Mouse (Mus musculus): ENCODE measurements around the gene Kctd20. TPM values are rescaled to one million over a fixed set of nuclear protein-coding genes. Genes with fewer than 3 reads are reported as not detected.

Gene Kctd20
- polyA plus RNA-seq, 1 experiment from 2014 or later, result 83.7 TPM

DNA sequence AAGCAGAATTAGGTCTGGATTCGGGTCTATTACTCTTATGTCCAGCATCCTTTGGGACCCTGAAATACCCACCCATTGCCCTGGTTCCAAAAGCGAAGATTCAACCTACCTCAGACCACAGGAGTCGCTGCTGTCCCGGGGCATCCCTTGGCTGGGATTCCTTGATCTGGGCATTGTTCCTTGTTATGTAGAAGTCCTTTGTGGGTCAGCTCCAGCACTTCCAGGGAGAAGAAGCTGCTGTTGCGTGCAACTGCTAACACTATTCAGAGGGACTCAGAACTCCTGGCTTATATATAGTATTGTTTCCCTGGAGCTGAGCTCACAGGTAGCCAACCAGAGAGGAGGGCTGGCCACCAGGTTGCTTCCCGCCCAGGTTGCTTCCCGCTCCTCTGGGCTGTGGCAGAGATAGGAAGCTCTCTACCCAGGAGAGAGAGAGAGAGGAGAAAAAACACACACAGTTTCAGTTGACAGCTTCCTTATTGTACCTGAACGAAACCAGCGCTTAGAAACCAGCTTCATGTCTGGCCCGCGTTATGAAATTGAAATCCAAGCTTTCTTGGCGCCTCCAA is 36.6 kb upstream of the Kctd20 start, which contains the start of gene 4930539E08Rik:
Gene 4930539E08Rik, minus strand, starts transcription at position 265 of the 569 bp plus-strand sequence.
- Histone ChIP-seq H3K36me3 (ENCODE audit: control insufficient read depth, insufficient read depth, low read length) (no peaks in the 10 kb centered on the region), H3K4me1 (ENCODE audit: control insufficient read depth, insufficient read depth, low read length) (no peaks in the 10 kb centered on the region), H3K27me3 (ENCODE audit: control insufficient read depth, insufficient read depth, low read length) (peaks cover 2% of the 10 kb centered on the region; the same call in 1 of the 2 replicates), H3K9me3 (ENCODE audit: control insufficient read depth, low read length) (no peaks in the 10 kb centered on the region), H3K4me2 (replicated peaks; ENCODE audit: low read depth, low read length) (no peak within 1 kb of the TSS), H3K27ac (ENCODE audit: low read depth, low read length) (no peak within 1 kb of the TSS), H3K4me3 (ENCODE audit: low read length) (no peak within 1 kb of the TSS), H3K9ac (ENCODE audit: low read depth, low read length) (no peak within 1 kb of the TSS)
- whole genome bisulfite sequencing, result 66% methylated on average over 12 of the region's 12 CpGs
- ATAC-seq (ENCODE audit: low FRiP score, low TSS enrichment), result no peak

- 100% methylated on average over 1 of the region's 1 CpGs for WGBS
- Histone ChIP-seq H3K9me3 (ENCODE audit: control insufficient read depth, low read length) (no peaks in the 10 kb centered on the region), H3K4me3 (ENCODE audit: low read length) (no peak overlapping the region), H3K27me3 (ENCODE audit: control insufficient read depth, insufficient read depth, low read length) (no peaks in the 10 kb centered on the region), H3K27ac (ENCODE audit: low read depth, low read length) (no peak overlapping the region), H3K4me2 (replicated peaks; ENCODE audit: low read depth, low read length) (no peak overlapping the region), H3K4me1 (ENCODE audit: control insufficient read depth, insufficient read depth, low read length) (no peaks in the 10 kb centered on the region), H3K36me3 (ENCODE audit: control insufficient read depth, insufficient read depth, low read length) (no peaks in the 10 kb centered on the region), H3K9ac (ENCODE audit: low read depth, low read length) (no peak overlapping the region)
- ATAC-seq (ENCODE audit: low FRiP score, low TSS enrichment), result no peak
Measured at GRCm38 (mm10) chr17:28916520-28916919, 35.2 kb upstream of the Kctd20 start.

DNA sequence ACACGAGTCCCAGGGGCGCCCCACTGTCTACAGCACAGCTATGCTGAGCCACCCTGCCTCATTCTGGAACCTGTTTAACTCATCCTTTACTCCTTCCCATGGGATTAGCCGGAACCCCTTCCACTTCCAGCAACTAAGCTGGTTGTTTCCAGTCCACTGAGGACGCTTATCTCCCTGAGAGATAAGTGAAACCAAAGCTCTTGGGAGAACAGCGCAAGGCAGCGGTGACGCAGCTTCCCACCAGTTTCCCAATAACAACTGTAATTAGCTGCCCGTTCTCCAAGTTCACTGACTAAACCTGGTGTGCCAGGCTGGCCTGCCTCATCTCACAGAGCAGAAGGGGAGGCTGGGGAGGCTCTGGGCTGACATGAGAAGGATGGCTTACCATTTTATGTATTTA is 30.7 kb upstream of the Kctd20 start:
- Histone ChIP-seq H3K4me1 (ENCODE audit: control insufficient read depth, insufficient read depth, low read length) (peaks cover 11% of the 10 kb centered on the region; the same call in 1 of the 2 replicates), H3K27ac (ENCODE audit: low read depth, low read length) (no peak overlapping the region), H3K27me3 (ENCODE audit: control insufficient read depth, insufficient read depth, low read length) (no peaks in the 10 kb centered on the region), H3K4me2 (replicated peaks; ENCODE audit: low read depth, low read length) (no peak overlapping the region), H3K4me3 (ENCODE audit: low read length) (no peak overlapping the region), H3K9me3 (ENCODE audit: control insufficient read depth, low read length) (no peaks in the 10 kb centered on the region), H3K36me3 (ENCODE audit: control insufficient read depth, insufficient read depth, low read length) (no peaks in the 10 kb centered on the region), H3K9ac (ENCODE audit: low read depth, low read length) (no peak overlapping the region)
- no peak for ATAC-seq (ENCODE audit: low FRiP score, low TSS enrichment)
- 81% methylated on average over 8 of the region's 8 CpGs for whole genome bisulfite sequencing

DNA sequence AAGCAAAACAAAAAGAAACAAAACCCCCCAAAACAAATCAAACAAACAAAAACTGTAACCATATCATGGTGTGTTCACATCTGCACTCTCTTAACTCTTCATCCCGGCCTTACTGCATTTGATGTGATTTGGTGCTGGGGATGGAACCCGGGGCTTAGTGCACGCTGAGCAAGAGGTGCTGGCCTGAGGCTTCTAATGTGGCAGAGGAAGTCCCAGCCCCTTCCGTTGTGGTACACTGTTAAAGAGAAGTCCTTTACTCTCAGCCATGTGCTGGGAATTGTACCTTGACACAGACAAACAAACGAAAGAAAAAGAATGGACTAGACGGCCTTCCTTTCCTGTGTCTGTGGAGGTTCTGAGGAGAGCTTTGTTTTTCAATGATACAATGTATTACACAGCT is 29.7 kb upstream of the Kctd20 start:
- no peak overlapping the region for H3K27ac ChIP-seq (ENCODE audit: low read depth, low read length)
- ATAC-seq (ENCODE audit: low FRiP score, low TSS enrichment), result no peak
- H3K36me3 ChIP-seq (ENCODE audit: control insufficient read depth, insufficient read depth, low read length), result no peaks in the 10 kb centered on the region
- no peaks in the 10 kb centered on the region for H3K27me3 ChIP-seq (ENCODE audit: control insufficient read depth, insufficient read depth, low read length)
- H3K9ac ChIP-seq (ENCODE audit: low read depth, low read length), result no peak overlapping the region
- 62% methylated on average over 6 of the region's 6 CpGs for WGBS
- H3K4me3 ChIP-seq (ENCODE audit: low read length), result no peak overlapping the region
- H3K4me2 ChIP-seq (replicated peaks; ENCODE audit: low read depth, low read length), result no peak overlapping the region
- H3K4me1 ChIP-seq (ENCODE audit: control insufficient read depth, insufficient read depth, low read length), result peaks cover 11% of the 10 kb centered on the region; the same call in 1 of the 2 replicates
- H3K9me3 ChIP-seq (ENCODE audit: control insufficient read depth, low read length), result no peaks in the 10 kb centered on the region

DNA sequence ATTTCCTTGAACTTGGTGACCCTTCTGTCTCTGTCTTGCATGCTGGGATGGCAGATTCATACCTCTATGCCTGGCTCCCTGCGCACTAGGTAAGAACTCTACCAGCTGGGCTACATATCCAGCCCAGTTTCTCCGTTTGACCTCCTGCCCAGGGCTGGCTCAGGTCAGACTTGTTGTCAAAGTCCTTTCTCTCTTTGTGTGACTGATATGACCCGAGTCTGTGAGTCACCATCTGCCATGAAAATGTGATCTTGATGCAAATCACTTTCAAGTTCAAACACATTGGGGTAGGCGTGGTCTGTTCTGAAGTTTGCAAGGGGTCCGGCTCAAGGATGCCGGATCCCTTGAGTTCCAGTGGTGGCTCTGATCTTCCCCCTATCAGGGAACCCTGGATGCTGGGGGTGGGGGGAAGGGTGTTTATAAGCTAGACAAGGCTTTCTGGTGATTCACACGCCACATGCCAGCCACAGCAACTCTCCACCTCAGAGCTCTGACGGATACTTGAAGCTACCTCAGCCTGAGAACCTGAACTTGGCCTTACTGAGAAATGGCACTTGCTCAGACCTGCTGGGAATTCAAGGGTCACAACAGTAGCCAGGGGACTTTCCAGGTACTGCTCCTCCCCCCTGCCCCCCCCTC is 26.7 kb upstream of the Kctd20 start:
- ATAC-seq (ENCODE audit: low FRiP score, low TSS enrichment), result no peak
- H3K9me3 ChIP-seq (ENCODE audit: control insufficient read depth, low read length), result no peaks in the 10 kb centered on the region
- H3K4me3 ChIP-seq (ENCODE audit: low read length), result no peak overlapping the region
- no peak overlapping the region for H3K9ac ChIP-seq (ENCODE audit: low read depth, low read length)
- H3K27ac ChIP-seq (ENCODE audit: low read depth, low read length), result no peak overlapping the region
- 84% methylated on average over 8 of the region's 8 CpGs for WGBS
- H3K4me2 ChIP-seq (replicated peaks; ENCODE audit: low read depth, low read length), result no peak overlapping the region
- peaks cover 15% of the 10 kb centered on the region for H3K4me1 ChIP-seq (ENCODE audit: control insufficient read depth, insufficient read depth, low read length)
- H3K27me3 ChIP-seq (ENCODE audit: control insufficient read depth, insufficient read depth, low read length), result no peaks in the 10 kb centered on the region
- no peaks in the 10 kb centered on the region for H3K36me3 ChIP-seq (ENCODE audit: control insufficient read depth, insufficient read depth, low read length)

DNA sequence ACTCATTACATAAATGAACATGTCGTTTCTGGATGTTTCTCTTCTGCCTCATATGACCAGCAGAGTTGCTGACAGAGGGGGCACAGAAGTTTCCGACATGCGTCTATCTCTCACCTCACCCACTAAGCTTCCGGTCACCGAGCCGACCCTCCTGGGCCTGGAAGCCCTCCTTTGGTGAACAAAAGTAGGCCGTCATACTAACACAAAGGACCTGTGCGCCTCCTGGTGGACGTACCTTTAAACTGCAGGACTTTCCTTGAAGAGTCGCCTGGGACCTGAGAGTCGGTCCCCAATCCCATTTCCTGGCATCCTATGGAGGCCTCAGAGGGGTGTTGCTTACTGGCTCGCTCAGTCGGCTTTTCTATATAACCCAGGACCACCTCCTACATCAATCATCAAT is 25.4 kb upstream of the Kctd20 start:
- H3K4me3 ChIP-seq (ENCODE audit: low read length), result no peak overlapping the region
- 17% methylated on average over 13 of the region's 13 CpGs for WGBS
- peaks cover 26% of the 10 kb centered on the region for H3K4me1 ChIP-seq (ENCODE audit: control insufficient read depth, insufficient read depth, low read length)
- H3K4me2 ChIP-seq (replicated peaks; ENCODE audit: low read depth, low read length), result no peak overlapping the region
- H3K27ac ChIP-seq (ENCODE audit: low read depth, low read length), result no peak overlapping the region
- ATAC-seq (ENCODE audit: low FRiP score, low TSS enrichment), result no peak
- no peaks in the 10 kb centered on the region for H3K9me3 ChIP-seq (ENCODE audit: control insufficient read depth, low read length)
- H3K27me3 ChIP-seq (ENCODE audit: control insufficient read depth, insufficient read depth, low read length), result no peaks in the 10 kb centered on the region
- no peak overlapping the region for H3K9ac ChIP-seq (ENCODE audit: low read depth, low read length)
- no peaks in the 10 kb centered on the region for H3K36me3 ChIP-seq (ENCODE audit: control insufficient read depth, insufficient read depth, low read length)

DNA sequence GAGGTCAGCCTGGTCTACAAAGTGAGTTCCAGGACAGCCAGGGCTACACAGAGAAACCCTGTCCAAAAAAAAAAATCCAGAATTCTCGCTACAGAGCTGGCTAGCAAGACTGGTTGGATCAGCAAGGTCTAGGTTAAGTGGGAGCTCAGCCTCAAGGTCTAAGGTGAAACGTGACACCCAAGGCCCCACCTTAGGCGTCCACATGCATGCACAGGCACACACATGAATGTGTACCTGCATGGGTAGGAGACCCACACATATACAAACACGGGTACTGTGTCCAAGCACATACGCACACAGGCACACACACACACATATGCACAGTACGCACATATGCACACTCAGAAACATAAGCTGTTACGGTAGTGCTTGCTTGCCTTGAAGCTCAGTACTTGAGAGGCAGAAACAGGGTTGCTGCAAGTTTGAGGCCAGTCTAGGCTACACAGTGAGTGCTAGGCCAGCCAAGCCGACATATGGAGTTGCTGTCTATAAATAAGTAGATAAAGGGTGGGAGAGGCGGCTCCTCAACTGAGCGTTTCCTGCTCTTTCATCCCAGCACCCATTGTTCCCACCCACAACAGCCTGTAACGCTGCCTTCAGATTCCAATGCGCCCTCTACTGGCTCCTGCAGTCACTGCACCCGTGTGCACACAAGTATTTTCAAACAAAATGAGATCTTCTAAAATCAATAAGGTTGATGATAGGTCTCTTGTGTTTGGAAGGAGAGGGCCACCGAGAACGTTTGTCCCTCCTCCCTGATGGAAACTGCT is 24.7 kb upstream of the Kctd20 start:
- Histone ChIP-seq H3K27me3 (ENCODE audit: control insufficient read depth, insufficient read depth, low read length) (no peaks in the 10 kb centered on the region), H3K9me3 (ENCODE audit: control insufficient read depth, low read length) (no peaks in the 10 kb centered on the region), H3K4me3 (ENCODE audit: low read length) (no peak overlapping the region), H3K4me1 (ENCODE audit: control insufficient read depth, insufficient read depth, low read length) (peaks cover 28% of the 10 kb centered on the region), H3K36me3 (ENCODE audit: control insufficient read depth, insufficient read depth, low read length) (no peaks in the 10 kb centered on the region), H3K27ac (ENCODE audit: low read depth, low read length) (no peak overlapping the region), H3K4me2 (replicated peaks; ENCODE audit: low read depth, low read length) (no peak overlapping the region), H3K9ac (ENCODE audit: low read depth, low read length) (no peak overlapping the region)
- ATAC-seq (ENCODE audit: low FRiP score, low TSS enrichment), result no peak
- 52% methylated on average over 15 of the region's 15 CpGs for WGBS

DNA sequence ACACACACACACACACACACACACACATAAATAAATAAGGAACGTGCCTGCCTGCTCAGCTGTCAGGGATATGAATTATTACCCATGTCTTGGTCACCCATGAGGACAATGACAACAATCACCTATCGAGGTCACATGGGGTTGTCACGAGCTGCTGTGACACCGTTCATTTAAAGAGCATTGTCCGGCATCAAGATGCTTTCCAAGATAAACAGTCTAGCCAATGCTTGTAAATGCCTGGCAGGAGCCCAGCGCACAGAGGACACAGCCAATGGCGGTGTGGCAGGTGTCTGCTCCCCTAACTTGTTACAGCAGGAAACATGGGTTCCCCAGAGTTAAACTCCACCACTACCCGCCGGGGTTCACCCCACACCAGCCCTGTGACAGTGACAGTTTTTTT is 23.7 kb upstream of the Kctd20 start:
- no peak overlapping the region for H3K4me3 ChIP-seq (ENCODE audit: low read length)
- WGBS, result 72% methylated on average over 9 of the region's 9 CpGs
- no peak overlapping the region for H3K27ac ChIP-seq (ENCODE audit: low read depth, low read length)
- no peaks in the 10 kb centered on the region for H3K36me3 ChIP-seq (ENCODE audit: control insufficient read depth, insufficient read depth, low read length)
- H3K27me3 ChIP-seq (ENCODE audit: control insufficient read depth, insufficient read depth, low read length), result no peaks in the 10 kb centered on the region
- peaks cover 24% of the 10 kb centered on the region for H3K4me1 ChIP-seq (ENCODE audit: control insufficient read depth, insufficient read depth, low read length)
- no peak overlapping the region for H3K4me2 ChIP-seq (replicated peaks; ENCODE audit: low read depth, low read length)
- ATAC-seq (ENCODE audit: low FRiP score, low TSS enrichment), result no peak
- no peak overlapping the region for H3K9ac ChIP-seq (ENCODE audit: low read depth, low read length)
- H3K9me3 ChIP-seq (ENCODE audit: control insufficient read depth, low read length), result no peaks in the 10 kb centered on the region

DNA sequence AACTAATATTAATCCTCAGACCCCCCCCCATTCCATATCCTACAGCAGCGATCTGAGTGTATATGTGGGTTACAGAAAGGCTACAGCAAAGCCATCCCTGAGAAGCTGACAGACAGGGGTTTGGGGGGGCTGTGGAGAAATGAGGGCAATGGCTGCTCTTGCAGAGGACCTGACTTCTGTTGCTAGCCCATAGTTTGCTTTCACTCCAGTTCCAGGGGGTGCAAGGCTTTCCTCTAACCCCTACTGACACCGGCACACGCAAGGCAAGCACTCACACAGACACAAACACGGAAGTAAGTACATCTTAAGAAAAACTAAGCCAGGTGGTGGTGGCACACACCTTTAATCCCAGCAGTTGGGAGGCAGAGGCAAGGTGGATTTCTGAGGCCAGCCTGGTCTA is 22.4 kb upstream of the Kctd20 start:
- H3K4me3 ChIP-seq (ENCODE audit: low read length), result no peak overlapping the region
- no peak overlapping the region; the same call in 1 of the 2 replicates for H3K27ac ChIP-seq (ENCODE audit: low read depth, low read length)
- no peaks in the 10 kb centered on the region for H3K36me3 ChIP-seq (ENCODE audit: control insufficient read depth, insufficient read depth, low read length)
- no peaks in the 10 kb centered on the region for H3K9me3 ChIP-seq (ENCODE audit: control insufficient read depth, low read length)
- no peak for ATAC-seq (ENCODE audit: low FRiP score, low TSS enrichment)
- 85% methylated on average over 4 of the region's 4 CpGs for WGBS
- no peak overlapping the region for H3K4me2 ChIP-seq (replicated peaks; ENCODE audit: low read depth, low read length)
- H3K9ac ChIP-seq (ENCODE audit: low read depth, low read length), result no peak overlapping the region
- no peaks in the 10 kb centered on the region for H3K27me3 ChIP-seq (ENCODE audit: control insufficient read depth, insufficient read depth, low read length)
- H3K4me1 ChIP-seq (ENCODE audit: control insufficient read depth, insufficient read depth, low read length), result peaks cover 18% of the 10 kb centered on the region
